Mouse (Mus musculus) embryonic fibroblast, embryonic 13.5 days (primary cell): ENCODE measurements around the gene Tep1.

Source experiments
- CTCF ChIP-seq: IDR thresholded peaks from 2 replicates; pipeline ENCODE4 v1.5.1; 2011; ENCODE audit warnings: mild to moderate bottlenecking, control low read depth, low read length, moderate library complexity, borderline replicate concordance; ENCODE audit not compliant: insufficient read depth
- POLR2A ChIP-seq: IDR thresholded peaks from 2 replicates; pipeline ENCODE4 v1.6.1; 2011; ENCODE audit warnings: low read depth, mild to moderate bottlenecking, control low read depth, low read length, moderate library complexity

DNA sequence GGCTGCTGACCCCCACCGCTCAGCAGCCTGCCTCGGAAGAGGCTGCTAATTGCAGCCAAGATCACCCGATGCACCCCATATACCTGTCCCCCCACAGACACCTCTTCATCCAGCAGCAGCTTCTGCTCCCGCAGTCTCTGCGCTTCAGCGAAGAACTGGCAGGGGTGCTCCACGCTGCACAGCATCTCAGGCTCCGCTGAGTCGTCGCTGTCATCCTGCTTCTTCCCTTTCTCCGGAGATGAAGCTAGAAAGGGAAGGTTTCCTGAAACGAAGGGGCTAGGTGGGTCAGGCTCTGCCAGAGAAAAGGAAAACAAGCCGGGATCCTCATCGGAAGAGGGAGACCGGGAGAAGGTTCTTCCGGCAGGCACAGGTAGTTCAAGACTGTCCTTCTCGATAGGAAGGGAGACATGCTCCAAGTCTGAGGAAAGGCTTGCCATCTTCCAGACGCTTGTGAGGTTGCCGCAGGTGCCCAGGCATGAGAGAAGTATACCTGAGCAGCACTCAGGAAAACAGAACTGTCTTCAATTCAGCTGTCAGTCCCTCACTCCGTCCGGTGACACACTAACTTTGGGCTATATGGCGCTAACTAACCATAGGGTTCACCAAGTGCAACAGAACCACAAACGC lies 26.5 kb upstream of the Tep1 start:
- no peak for TF ChIP-seq CTCF
- no peak for TF ChIP-seq POLR2A
